Mouse (Mus musculus) olfactory bulb, adult 2 months (tissue): ENCODE results near the gene Zfp579. TPM values are rescaled to one million over a fixed set of nuclear protein-coding genes. Genes with fewer than 3 reads are reported as not detected.
"Not testable (repeated sequence)": the region's sequence is repeated elsewhere in the genome, so short reads cannot be mapped to it uniquely, and the experiment has no call there.

Source experiments
- H3K27ac ChIP-seq: fragments of 200-500 bp; 2 replicates; pipeline ENCODE4 v1.5.1; 2012; ENCODE audit warnings: low read depth, low read length; ENCODE audit not compliant: insufficient read depth
- H3K4me1 ChIP-seq: fragments of 200-500 bp; 2 replicates; pipeline ENCODE4 v1.6.1; 2012; ENCODE audit warnings: low read length; ENCODE audit not compliant: control insufficient read depth, insufficient read depth
- H3K4me3 ChIP-seq: fragments of 200-500 bp; 2 replicates; pipeline ENCODE4 v1.5.1; 2012; ENCODE audit warnings: mild to moderate bottlenecking, low read depth, low read length, moderate library complexity; ENCODE audit not compliant: insufficient read depth
- CTCF ChIP-seq: fragments of 200-500 bp; IDR thresholded peaks from 2 replicates; pipeline ENCODE4 v1.5.1; 2012; ENCODE audit warnings: low read depth, mild to moderate bottlenecking, low read length, moderate library complexity; ENCODE audit not compliant: insufficient read depth
- POLR2A ChIP-seq: fragments of 200-500 bp; IDR thresholded peaks from 2 replicates; pipeline ENCODE4 v1.6.1; 2012; ENCODE audit warnings: mild to moderate bottlenecking, low read depth, low read length, moderate library complexity; ENCODE audit not compliant: insufficient read depth
- WGBS: fragments of 180-500 bp; shearing (Covaris S2); methylation state at CpG from one replicate; pipeline ENCODE4 v1.1.7; 2018; 5-methylcytosine and 5-hydroxymethylcytosine counted together
- polyA plus RNA-seq: library from polyadenylated mRNA; stranded (reverse); fragments of >200 nt; gene quantifications from 2 replicates; pipeline ENCODE4 v1.2.4, GENCODE M21; 2012; ENCODE audit warnings: low replicate concordance; ENCODE audit not compliant: missing spikeins, insufficient read depth, insufficient read length

Gene Zfp579
- polyA plus RNA-seq, 1 experiment = not detected

DNA sequence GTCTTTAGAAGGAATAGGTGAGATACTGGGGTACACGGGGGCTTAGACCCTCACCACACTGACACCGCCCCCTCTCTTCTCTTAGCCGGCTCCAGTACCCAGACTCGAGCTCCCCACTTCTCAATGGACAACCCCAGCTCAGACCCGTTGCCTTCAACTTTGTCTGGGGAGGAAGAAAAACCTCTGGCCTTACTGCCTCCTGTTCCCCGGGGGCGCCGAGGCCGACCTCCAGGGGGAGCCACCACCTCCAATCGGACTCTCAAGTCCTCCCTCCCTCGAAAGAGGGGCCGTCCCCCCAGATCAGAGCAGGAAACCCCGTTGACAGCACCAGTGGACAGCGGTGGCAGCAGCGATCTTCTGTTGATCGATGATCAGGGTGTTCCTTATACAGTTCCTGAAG, 21.4 kb upstream of the Zfp579 start:
- no peak overlapping the region for H3K27ac ChIP-seq
- peaks cover 4% of the 10 kb centered on the region; the same call in 1 of the 2 replicates for H3K4me1 ChIP-seq
- TF ChIP-seq CTCF = no peak
- no peak overlapping the region for H3K4me3 ChIP-seq
- WGBS = 86% methylated on average over 16 of the region's 16 CpGs

DNA sequence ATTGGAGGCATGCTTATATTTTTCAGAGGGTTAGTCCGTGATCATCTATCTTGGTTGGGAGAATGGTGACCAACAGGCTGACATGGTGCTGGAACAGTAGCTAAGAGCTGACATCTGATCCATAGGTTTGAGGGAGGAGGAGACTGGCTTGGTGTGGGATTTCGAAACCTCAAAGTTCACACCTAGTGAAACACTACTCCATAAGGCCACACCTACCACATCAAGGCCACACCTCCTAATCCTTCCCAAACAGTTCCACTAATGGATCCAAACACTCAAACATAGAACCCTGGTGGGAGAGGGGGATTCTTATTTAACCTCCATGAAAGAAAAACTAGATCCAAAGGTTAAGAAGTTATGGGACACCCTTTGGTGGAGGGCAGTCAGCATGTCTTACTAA, 21.0 kb upstream of the Zfp579 start:
- Histone ChIP-seq H3K4me1 (peaks cover 4% of the 10 kb centered on the region; the same call in 1 of the 2 replicates), H3K4me3 (no peak overlapping the region), H3K27ac (no peak overlapping the region)
- TF ChIP-seq POLR2A = no peak
- no peak for TF ChIP-seq CTCF
- 99% methylated on average over 2 of the region's 2 CpGs for WGBS

DNA sequence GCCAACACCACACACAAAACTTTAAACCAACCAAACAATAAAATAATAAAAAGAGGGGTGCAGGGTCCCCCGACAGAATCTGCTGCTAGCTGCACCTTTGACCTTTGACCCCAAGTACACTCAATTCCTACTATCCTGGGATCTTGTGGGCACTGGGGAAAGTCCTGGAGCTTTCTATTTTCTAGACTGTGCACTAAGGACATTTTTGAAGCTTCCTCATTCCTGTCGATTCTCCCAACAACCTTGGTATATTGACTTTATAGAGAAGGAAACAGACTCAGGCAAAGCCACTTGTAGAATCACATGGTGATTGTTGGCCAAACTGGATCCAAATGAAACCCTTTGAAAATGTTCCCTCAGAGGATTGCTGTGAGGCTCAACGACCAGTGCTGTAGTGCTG, 20.1 kb upstream of the Zfp579 start:
- 61% methylated on average over 3 of the region's 3 CpGs for WGBS
- TF ChIP-seq POLR2A = no peak
- no peak for TF ChIP-seq CTCF
- peaks cover 4% of the 10 kb centered on the region; the same call in 1 of the 2 replicates for H3K4me1 ChIP-seq
- H3K27ac ChIP-seq = peak overlapping the region; percentile 92; the same call in 1 of the 2 replicates
- peak overlapping the region; percentile 79 for H3K4me3 ChIP-seq

DNA sequence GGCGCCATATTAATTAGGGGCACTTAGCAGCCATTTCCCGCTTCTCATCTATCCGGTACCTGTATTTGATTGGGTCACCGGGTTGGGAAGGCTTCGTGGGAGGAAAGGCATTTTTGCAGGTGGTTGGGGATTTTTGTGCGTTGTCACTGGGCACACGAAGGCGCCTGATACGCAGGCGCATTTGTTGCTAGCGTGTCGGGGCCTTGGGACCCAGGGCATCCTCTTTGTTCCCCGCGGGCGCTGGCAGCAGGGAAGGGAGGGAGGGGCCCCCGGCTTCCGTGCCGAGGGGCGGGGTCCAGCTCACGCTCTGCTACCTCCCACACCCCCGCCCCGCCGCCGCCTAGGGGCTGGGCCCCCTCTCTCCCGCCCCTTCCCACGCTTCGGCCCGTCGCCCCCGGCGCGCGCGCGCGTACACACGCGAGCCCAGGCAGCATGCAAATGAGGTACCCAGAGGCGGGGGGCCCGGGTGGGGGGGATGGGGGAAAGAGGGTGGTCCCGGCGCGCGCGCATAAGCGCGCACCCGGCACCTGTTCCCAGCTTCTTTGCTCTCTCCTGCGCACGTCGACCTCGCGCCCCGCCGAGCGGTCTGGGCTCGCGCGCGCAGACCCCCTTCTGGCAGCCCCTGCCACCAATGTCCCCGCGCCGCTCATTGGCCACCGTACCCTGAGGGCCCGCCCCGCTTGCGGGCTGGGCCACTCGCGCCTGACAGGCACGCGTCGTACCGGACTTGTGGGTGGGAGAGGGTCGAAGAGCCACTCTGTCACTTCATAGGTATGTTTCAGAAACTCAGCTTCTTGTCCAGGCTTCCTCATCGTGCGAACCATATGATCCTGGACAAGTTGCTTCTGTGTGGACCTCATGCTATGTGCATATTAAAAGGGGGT, 19.4 kb upstream of the Zfp579 start, which contains the start of gene Gm44973:
TSS of gene Gm44973 (plus strand) at position 379 of the 884 bp plus-strand sequence.
- H3K4me3 ChIP-seq = peak within 1 kb of the TSS; percentile 99
- peak within 1 kb of the TSS; percentile 99 for H3K27ac ChIP-seq
- 0 out of 2 replicates have a peak, but pooled peaks cover 4% of the 10 kb centered on the region for H3K4me1 ChIP-seq
- under 1% methylated on average over 70 of the region's 76 CpGs for WGBS
- TF ChIP-seq CTCF (no peak), POLR2A (peak; percentile 41)

DNA sequence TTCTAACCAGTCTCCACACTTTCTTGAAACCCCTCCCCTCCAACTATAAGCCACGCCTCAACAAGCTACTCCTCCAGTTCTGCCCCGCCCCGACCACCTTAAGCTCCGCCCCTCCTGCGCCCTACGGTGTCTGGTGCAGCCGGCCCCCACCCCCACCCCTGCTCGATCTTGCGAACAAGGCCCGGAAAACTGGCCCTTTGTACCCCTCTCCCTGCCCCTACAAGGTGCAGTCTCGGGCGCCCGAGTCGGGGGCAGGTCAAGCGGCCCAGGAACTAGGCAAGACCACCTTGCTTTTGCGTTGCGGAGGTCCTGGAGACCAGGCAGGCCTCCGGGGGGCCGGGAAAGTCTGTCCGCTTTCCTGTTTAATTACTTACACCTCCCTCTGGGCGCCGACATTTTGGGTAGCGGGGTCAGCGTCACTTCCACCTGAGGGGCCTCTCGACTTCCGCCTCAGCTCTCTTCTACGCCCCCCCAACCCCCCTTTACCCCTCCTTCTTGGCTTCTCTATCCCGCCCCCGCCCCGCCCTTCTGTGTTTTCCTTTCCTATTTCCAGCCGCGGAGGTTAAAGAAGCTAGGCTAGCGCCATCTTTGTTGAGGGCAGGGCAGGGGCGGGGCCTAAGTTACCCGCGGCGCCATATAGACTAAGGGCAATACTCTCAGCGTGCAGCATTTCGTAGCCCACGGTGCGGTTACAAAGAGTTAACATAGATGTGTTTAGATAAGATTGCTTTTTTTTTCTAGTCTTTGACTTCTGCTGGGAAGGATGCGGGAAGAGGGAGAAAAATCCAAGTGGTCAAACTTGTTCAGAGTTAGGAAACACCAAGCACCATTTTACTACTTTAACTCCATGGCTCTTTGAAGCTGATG, 18.5 kb upstream of the Zfp579 start, which contains the start of the genes Zfp524 and Fiz1:
TSS of gene Zfp524 (plus strand) at position 165 of the 867 bp plus-strand sequence.
TSS of gene Fiz1 (minus strand) at position 447 of the 867 bp plus-strand sequence.
- Histone ChIP-seq H3K27ac (peak within 1 kb of the TSS; percentile 99), H3K4me1 (0 out of 2 replicates have a peak, but pooled peaks cover 4% of the 10 kb centered on the region), H3K4me3 (peak within 1 kb of the TSS; percentile 99)
- TF ChIP-seq POLR2A (peak; percentile 67), CTCF (no peak)
- WGBS = under 1% methylated on average over 42 of the region's 42 CpGs

DNA sequence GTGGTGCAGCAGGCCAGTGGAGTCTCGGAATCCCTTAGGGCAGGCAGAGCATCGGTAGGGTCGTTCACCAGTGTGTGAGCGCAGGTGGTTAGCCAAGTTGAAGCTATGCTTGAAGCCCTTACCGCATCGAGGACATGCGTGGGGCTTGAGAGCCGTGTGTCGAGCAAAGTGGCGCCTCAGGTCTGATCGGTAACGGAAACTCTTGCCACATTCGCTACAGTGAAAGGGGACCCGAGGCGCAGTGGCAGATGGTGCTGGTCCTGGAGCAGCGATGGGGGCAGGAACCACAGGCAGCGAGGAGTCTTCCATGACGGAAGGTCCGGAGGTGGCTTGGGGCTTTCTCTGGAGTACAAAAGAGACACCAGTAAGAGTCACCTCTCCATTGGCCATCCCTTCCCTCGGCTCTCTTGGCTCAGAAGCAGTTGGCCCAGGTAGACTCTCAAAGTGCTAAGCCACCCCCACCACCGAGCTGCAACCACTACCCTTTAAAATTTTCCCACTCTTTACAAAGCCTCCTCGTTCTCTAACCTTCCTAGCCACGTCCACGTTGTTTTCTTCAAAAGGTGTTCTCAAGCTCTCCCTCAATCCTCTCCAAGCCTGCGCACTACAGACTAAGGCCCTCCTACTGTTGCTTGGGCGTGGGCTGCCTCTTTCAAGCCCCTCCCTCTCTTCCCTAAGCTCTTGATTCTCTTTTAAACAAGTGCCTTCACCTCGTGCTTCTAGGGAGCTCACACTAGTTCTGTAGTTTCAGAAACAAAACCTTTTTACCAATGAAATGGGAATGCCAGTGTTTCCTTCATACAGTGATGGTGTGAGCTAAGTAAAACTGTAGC, 16.9 kb upstream of the Zfp579 start:
- WGBS = 89% methylated on average over 27 of the region's 27 CpGs
- H3K27ac ChIP-seq = no peak overlapping the region
- TF ChIP-seq POLR2A = no peak
- TF ChIP-seq CTCF = no peak
- 0 out of 2 replicates have a peak, but pooled peaks cover 4% of the 10 kb centered on the region for H3K4me1 ChIP-seq
- H3K4me3 ChIP-seq = no peak overlapping the region

DNA sequence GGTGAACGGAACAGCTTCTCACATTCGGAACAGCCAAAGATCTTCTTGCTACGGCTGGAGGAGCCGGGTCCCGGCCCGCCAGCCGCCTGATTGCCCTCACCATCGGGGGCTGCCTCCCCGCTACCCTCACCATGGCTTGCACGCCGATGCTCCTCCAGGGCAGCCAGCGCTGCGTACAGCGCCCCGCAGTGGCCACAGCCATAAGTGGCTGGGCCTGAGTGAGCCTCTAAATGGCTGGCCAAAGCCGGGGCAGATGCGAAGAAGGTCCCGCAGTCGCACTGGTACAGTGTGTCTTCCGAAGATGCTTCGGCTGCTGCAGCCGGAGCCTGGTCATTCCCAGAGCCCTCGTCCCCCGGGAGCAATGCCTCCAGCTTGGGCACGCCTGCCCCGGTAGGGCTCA, 12.3 kb upstream of the Zfp579 start:
- H3K4me1 ChIP-seq = peaks cover 10% of the 10 kb centered on the region; the same call in 1 of the 2 replicates

DNA sequence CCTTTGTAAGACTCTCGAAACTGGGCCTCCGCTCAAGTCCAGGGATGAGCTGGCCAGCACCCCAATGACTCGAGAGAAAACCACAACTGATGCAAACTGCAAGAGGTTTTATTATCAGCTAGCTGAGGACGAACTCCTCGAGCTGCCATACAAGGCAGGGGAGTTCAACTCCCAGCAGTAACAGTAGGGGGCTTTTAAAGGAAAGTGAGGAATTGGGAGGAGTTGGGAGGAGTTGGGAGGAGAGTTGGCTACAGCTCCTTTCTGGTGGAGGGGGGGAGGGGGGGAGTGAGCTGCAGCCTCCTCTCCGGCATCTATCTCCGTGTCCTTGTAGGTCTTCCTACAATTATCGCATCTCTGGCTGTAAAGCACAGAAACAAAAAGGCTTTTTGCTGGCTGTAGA, 6.9 kb upstream of the Zfp579 start:
- not testable (repeated sequence) for H3K4me3 ChIP-seq, H3K27ac ChIP-seq, H3K4me1 ChIP-seq
- 33% methylated on average over 8 of the region's 8 CpGs for WGBS

More for the DNA sequence above, 12.3 kb upstream of the Zfp579 start:
- no peak overlapping the region for H3K4me3 ChIP-seq
- H3K27ac ChIP-seq = no peak overlapping the region
- 94% methylated on average over 26 of the region's 26 CpGs for WGBS
- TF ChIP-seq CTCF (no peak), POLR2A (no peak)
